ENCODE assay signal across 10 mouse cellular contexts in the genomic region with DNA sequence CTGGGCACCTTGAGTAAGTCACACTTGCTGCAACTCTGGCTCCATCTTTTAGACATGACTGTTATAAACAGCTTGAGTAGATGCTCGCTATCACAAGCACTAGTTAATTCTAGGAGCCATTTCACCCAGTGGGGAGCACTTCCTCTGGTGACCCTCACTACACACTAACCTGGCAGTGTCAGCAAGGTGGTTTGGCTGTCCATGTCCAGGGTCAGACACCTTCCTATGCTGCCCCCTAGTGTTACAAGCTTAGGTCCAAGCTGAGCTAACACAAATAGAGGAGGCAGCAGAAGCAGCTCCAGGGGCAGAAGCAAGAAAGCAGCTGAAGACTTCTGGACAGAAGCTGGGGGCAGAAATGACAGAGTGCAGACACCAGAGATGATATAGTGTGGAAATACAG. TPM values are rescaled to one million over a fixed set of nuclear protein-coding genes. Genes with fewer than 3 reads are reported as not detected.
DNase-seq lines count a peak whose midpoint lies in the region; ATAC-seq and TF ChIP-seq lines count a peak whose summit lies in the region.
"Had no signal": no experiment of that assay in that cellular context is flagged by ENCODE, and none has a peak within 500 bp of the region (broad histone marks: within the 10 kb centered on the region; RNA-seq: fewer than 3 reads in every experiment).

No protein-coding gene starts in this region.

- TF ChIP-seq CTCF in cerebellum, adult 2 months (IDR thresholded peaks at IDR 0.05; ENCODE audit: borderline replicate concordance, insufficient read depth, low read depth, low read length): peak; percentile 25; the same call in 1 of the 2 replicates

- 53% methylated on average over 1 of the region's 1 CpGs for WGBS in cerebellum, adult 2 months

- TF ChIP-seq POLR2A in cerebellum, adult 2 months (IDR thresholded peaks at IDR 0.05; ENCODE audit: borderline replicate concordance, insufficient read depth, low read length): no peak

- no peaks in the 10 kb centered on the region for H3K4me1 ChIP-seq in cerebellum, adult 2 months (ENCODE audit: control insufficient read depth, insufficient read depth, low read length)

- ATAC-seq in megakaryocyte, adult 5-6 weeks (ENCODE audit: poor library complexity, severe bottlenecking): peak; percentile 70

- no peaks in the 10 kb centered on the region for H3K27me3 ChIP-seq in cerebellum, adult 2 months (ENCODE audit: control insufficient read depth, insufficient read depth, low read length)

- DNase-seq in cerebellum, adult 2 months: peak in 1 of 2 experiments; percentile 6
- no peak for DNase-seq in cerebellum, adult 9-11 months
- peak; percentile 16 for DNase-seq in ovary, postnatal 36 days (ENCODE audit: low spot score)
- no peak for DNase-seq in ovary, postnatal 10 days (ENCODE audit: low spot score)
- peak; percentile 49 for DNase-seq in embryo, embryonic 9.5 days (ENCODE audit: extremely low spot score)
- peak; percentile 77 to 81 for DNase-seq in kidney, adult 8-10 months
- DNase-seq in thymus, postnatal 14 days: peak; percentile 68

- H3K4me3 ChIP-seq in cerebellum, adult 2 months (replicated peaks; ENCODE audit: insufficient read depth, low read depth, low read length): no peak overlapping the region

- H3K27ac ChIP-seq in cerebellum, adult 2 months (ENCODE audit: insufficient read depth, low read length): no peak overlapping the region

RNA-seq across cellular contexts. Expression of a gene that starts 38.6 kb away (rescaled TPM):
- 60.1 and 60.6 TPM in 2 replicates for polyA plus RNA-seq in cerebellum, adult 2 months (2012; rRNA removed)
- 967 and 993 TPM in 2 replicates for total RNA-seq in megakaryocyte, adult 5-6 weeks (2015)
- total RNA-seq in megakaryocyte, adult 5-6 weeks (2017): 1,318 and 1,661 TPM in 2 replicates
- total RNA-seq: G1E had no signal
- polyA plus RNA-seq: G1E had no signal

RNA-seq across cellular contexts. Expression of a gene that starts 59.0 kb away (rescaled TPM):
- polyA plus RNA-seq in cerebellum, adult 2 months (2012; rRNA removed): not detected in 2 replicates
- total RNA-seq in megakaryocyte, adult 5-6 weeks (2015): not detected in 2 replicates
- not detected in 2 replicates for total RNA-seq in megakaryocyte, adult 5-6 weeks (2017)
- total RNA-seq: gastrocnemius, postnatal 4 days had no signal
- polyA plus RNA-seq: G1E had no signal

Comparison
In these comparisons a context has a peak if more than half of its experiments do, and no peak if none do; other contexts are left out.
1. DNase-seq: peak in ovary, postnatal 36 days (single experiment), embryo, embryonic 9.5 days (single experiment), kidney, adult 8-10 months (2 of 2) and thymus, postnatal 14 days (single experiment); none in cerebellum, adult 9-11 months (single experiment) and ovary, postnatal 10 days (single experiment).